ENCODE assay signal across 9 mouse cellular contexts in the genomic region with DNA sequence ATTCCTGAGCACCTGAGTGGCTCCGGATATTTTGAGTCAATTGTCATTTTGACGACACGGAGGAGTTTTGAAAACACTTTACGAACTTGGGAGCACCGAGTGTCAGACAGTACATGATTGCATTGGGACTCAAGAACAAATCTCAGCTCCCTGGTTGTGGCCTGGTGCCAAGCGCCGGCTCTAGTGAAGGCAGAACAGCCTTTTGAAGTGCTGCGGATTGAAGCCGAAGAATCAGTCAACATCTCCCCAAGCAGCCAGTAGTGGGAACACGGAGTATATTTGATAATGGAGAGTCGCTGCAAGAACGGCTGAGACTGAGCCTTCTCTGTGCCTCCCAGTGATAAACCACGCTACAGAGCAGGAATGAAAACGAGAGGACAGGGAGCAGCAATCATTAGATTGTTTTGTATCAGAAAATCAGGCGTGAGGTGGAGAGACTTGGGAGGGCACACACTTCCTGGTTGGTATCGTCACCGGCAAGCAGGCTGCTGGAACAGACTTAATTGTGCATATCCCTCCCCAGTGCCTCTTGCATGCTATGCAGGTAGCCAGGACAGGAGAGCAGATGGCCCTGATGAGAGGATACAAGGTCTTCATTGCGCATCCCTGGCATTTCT.
DNase-seq lines count a peak whose midpoint lies in the region; ATAC-seq and TF ChIP-seq lines count a peak whose summit lies in the region.
"Had no signal": no experiment of that assay in that cellular context is flagged by ENCODE, and none has a peak within 500 bp of the region (broad histone marks: within the 10 kb centered on the region; RNA-seq: fewer than 3 reads in every experiment).

No protein-coding gene starts in this region.

- no peak overlapping the region for H3K9ac ChIP-seq in heart, embryonic 11.5 days (ENCODE audit: low read depth, low read length)
- H3K9ac ChIP-seq in heart, adult 2 months (ENCODE audit: low read depth, low read length): no peak overlapping the region
- no peak overlapping the region for H3K9ac ChIP-seq in stomach, postnatal 0 days (ENCODE audit: low read length)
- H3K9ac ChIP-seq: limb, embryonic 13.5 days had no signal

- H3K4me3 ChIP-seq in heart, embryonic 11.5 days (ENCODE audit: low read depth, low read length): no peak overlapping the region
- H3K4me3 ChIP-seq in heart, adult 2 months: no peak overlapping the region
- 0 out of 2 replicates have a peak overlapping the region, but pooled peaks have one; percentile 8 for H3K4me3 ChIP-seq in stomach, postnatal 0 days (ENCODE audit: low read depth, low read length)
- H3K4me3 ChIP-seq: limb, embryonic 13.5 days had no signal

- no peak for DNase-seq in heart, adult 2 months
- peak; percentile 34 to 46 for DNase-seq in right cerebral cortex, postnatal 10 days (ENCODE audit: low spot score in 2 of 2)
- no peak for DNase-seq in right cerebral cortex, adult 2 months (ENCODE audit: low spot score in 2 of 2)
- DNase-seq in kidney, postnatal 4 days: peak; percentile 57 to 69
- peak; percentile 50 for DNase-seq in stomach, postnatal 0 days (ENCODE audit: low spot score)
- no peak for DNase-seq in retina, embryonic 14.5 days (ENCODE audit: low spot score)
- no peak for DNase-seq in embryo, embryonic 9.5 days (ENCODE audit: extremely low spot score)

- TF ChIP-seq EP300 in heart, adult 2 months (IDR thresholded peaks at IDR 0.05; ENCODE audit: insufficient read depth, low read depth, low read length): no peak
- no peak for TF ChIP-seq EP300 in stomach, postnatal 0 days (optimal IDR thresholded peaks at IDR 0.05)

- H3K4me1 ChIP-seq in heart, embryonic 11.5 days (ENCODE audit: control insufficient read depth, insufficient read depth, low read length): no peaks in the 10 kb centered on the region
- H3K4me1 ChIP-seq in heart, adult 2 months (ENCODE audit: control insufficient read depth, insufficient read depth, low read length): no peaks in the 10 kb centered on the region
- H3K4me1 ChIP-seq in stomach, postnatal 0 days (replicated peaks; ENCODE audit: control insufficient read depth, insufficient read depth): no peaks in the 10 kb centered on the region
- H3K4me1 ChIP-seq: limb, embryonic 13.5 days had no signal

- H3K79me2 ChIP-seq in heart, adult 2 months (replicated peaks; ENCODE audit: control insufficient read depth, insufficient read depth, low read length): no peaks in the 10 kb centered on the region

- H3K36me3 ChIP-seq in heart, embryonic 11.5 days (ENCODE audit: control insufficient read depth, insufficient read depth, low read length): no peaks in the 10 kb centered on the region
- no peaks in the 10 kb centered on the region for H3K36me3 ChIP-seq in heart, adult 2 months (ENCODE audit: control insufficient read depth, insufficient read depth, low read length)
- no peaks in the 10 kb centered on the region for H3K36me3 ChIP-seq in stomach, postnatal 0 days (ENCODE audit: control insufficient read depth, insufficient read depth, low read length)
- H3K36me3 ChIP-seq: limb, embryonic 13.5 days had no signal

- intact Hi-C loops in heart, adult 2 months (cut with DNase I): no loop called here

- H3K27ac ChIP-seq in heart, embryonic 11.5 days (ENCODE audit: low read depth, low read length): no peak overlapping the region
- H3K27ac ChIP-seq in heart, adult 2 months: no peak overlapping the region
- H3K27ac ChIP-seq in stomach, postnatal 0 days (replicated peaks): no peak overlapping the region
- H3K27ac ChIP-seq: limb, embryonic 13.5 days had no signal

- H3K27me3 ChIP-seq in heart, embryonic 11.5 days (ENCODE audit: control insufficient read depth, insufficient read depth, low read length): no peaks in the 10 kb centered on the region
- H3K27me3 ChIP-seq in heart, adult 2 months (ENCODE audit: control insufficient read depth, insufficient read depth, low read length): no peaks in the 10 kb centered on the region
- H3K27me3 ChIP-seq in stomach, postnatal 0 days (ENCODE audit: control insufficient read depth, insufficient read depth, low read length): no peaks in the 10 kb centered on the region
- H3K27me3 ChIP-seq: limb, embryonic 13.5 days had no signal

- no peak for TF ChIP-seq POLR2A in heart, adult 2 months (IDR thresholded peaks at IDR 0.05; ENCODE audit: insufficient read depth, low read depth, low read length)

- H3K9me3 ChIP-seq in heart, embryonic 11.5 days (replicated peaks; ENCODE audit: control insufficient read depth, low read length): no peaks in the 10 kb centered on the region
- H3K9me3 ChIP-seq in stomach, postnatal 0 days (ENCODE audit: control insufficient read depth, low read length): no peaks in the 10 kb centered on the region
- H3K9me3 ChIP-seq: limb, embryonic 13.5 days had no signal

- 51% methylated on average over 18 of the region's 18 CpGs for WGBS in heart, embryonic 11.5 days (ENCODE audit: insufficient replicate concordance)
- WGBS in heart, adult 2 months: 53% methylated on average over 18 of the region's 18 CpGs
- WGBS in stomach, postnatal 0 days: 64% methylated on average over 18 of the region's 18 CpGs

- no peak for TF ChIP-seq CTCF in heart, adult 2 months (IDR thresholded peaks at IDR 0.05)
- no peak for TF ChIP-seq CTCF in stomach, postnatal 0 days (IDR thresholded peaks at IDR 0.05; ENCODE audit: low read depth)

- no peak for ATAC-seq in heart, embryonic 11.5 days (replicated peaks; ENCODE audit: insufficient number of reproducible peaks, low FRiP score, low TSS enrichment)
- no peak for ATAC-seq in stomach, postnatal 0 days (ENCODE audit: low FRiP score, low TSS enrichment)

- H3K4me2 ChIP-seq in heart, embryonic 11.5 days: peak overlapping the region; percentile 25; the same call in 1 of the 2 replicates
- no peak overlapping the region for H3K4me2 ChIP-seq in stomach, postnatal 0 days (replicated peaks; ENCODE audit: low read depth)
- H3K4me2 ChIP-seq: limb, embryonic 13.5 days had no signal

Comparison
In these comparisons a context has a peak if more than half of its experiments do, and no peak if none do; other contexts are left out.
1. DNase-seq: peak in right cerebral cortex, postnatal 10 days (2 of 2), kidney, postnatal 4 days (2 of 2) and stomach, postnatal 0 days (single experiment); none in heart, adult 2 months (0 of 2), right cerebral cortex, adult 2 months (0 of 2), retina, embryonic 14.5 days (single experiment) and embryo, embryonic 9.5 days (single experiment).